Mouse (Mus musculus): ENCODE data around the gene Rgs7.

The Rgs7 gene

GRCm38 (mm10) chr1:175299603-175300397 lies 192.5 kb downstream of the Rgs7 start:
- DNase-seq: no peak

DNA sequence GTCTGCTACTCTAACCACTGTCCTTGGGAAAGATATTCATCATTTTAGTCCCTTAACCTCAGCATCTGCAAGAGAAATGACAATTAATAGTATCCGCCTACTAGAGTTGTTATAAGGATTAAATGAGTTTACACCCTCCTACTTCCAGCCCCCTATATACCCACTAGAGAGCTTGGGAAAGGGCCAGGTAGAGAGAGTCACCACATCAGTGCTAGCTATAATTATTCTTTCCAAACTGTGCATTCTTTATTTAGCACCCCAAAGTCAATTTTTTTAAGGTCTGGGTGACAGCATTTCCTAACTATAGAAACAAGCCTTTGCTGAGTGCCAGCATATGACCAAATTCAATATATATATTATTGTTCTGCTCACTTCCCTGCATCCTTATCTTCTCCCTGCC lies 195.4 kb downstream of the Rgs7 start:
- no peak for DNase-seq

DNA sequence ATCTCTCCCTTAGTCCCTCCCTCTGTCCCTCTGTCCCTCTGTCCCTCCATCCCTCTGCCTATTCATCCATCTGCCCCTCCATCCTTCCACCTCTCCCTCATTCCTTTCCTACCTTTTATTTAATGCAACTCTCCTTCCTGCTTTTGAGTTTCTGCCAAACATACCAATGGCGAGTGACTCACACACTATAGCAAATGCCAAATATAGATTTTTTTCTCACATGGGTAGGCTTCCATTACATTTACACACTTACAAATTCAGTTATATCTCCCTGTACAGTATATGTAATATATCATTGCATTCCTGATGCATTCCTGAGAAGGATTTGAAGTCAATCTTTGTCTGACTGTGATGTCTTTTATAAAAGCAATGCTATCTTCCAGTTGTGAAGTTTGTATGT lies 202.2 kb downstream of the Rgs7 start:
- no peak for DNase-seq

GRCm38 (mm10) chr1:175262341-175262740 lies 230.0 kb downstream of the Rgs7 start:
- no peak for DNase-seq

- DNase-seq: no peak
Measured at GRCm38 (mm10) chr1:175259374-175259773, 232.9 kb downstream of the Rgs7 start.

GRCm38 (mm10) chr1:175255224-175255623 lies 237.1 kb downstream of the Rgs7 start:
- no peak for DNase-seq

GRCm38 (mm10) chr1:175254724-175255123 lies 237.6 kb downstream of the Rgs7 start:
- DNase-seq: no peak

GRCm38 (mm10) chr1:175242135-175242534 lies 250.2 kb downstream of the Rgs7 start:
- no peak for DNase-seq

DNA sequence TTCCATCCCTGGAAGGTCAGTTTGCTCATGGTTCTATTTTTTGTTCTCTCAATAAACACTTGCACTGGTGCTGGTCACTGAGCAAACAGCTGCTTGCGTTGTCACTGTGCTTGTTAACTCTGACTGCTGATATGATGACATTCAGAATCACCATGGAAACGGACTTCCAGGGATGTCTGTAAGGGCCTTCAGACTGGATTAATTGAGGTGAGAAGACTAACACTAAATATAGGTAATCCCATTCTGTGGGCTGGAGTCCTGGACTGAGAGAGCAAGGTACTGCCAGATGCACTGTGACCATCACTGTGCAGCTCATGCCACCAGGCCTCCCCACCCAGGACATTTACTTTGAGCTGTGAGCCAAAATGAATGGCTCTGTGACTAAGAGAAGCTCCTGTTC lies 252.2 kb downstream of the Rgs7 start:
- no peak for DNase-seq

- no peak for DNase-seq
Measured at GRCm38 (mm10) chr1:175221593-175222500, 270.5 kb downstream of the Rgs7 start.

- DNase-seq: no peak
Measured at GRCm38 (mm10) chr1:175219563-175219962, 272.7 kb downstream of the Rgs7 start.

DNA sequence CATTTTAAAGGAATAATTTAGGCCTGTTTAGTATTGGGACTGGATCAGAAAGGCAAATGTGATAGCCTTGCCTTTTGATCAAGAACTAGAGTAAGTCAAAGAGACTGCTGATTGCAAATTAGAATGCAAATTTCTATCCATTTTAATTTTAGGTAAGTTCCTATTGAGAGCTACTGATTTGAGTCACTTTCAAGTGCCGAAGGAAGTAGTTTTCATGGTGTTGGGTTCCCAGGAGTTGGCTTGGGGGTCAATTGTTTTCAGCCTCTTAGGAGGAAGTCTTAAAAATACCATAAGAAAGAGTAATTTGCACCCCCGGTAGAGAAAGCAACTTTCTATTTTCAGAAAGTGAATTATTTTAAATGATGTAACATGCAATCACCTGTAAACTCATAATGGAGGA lies 285.3 kb downstream of the Rgs7 start:
- no peak for DNase-seq

GRCm38 (mm10) chr1:175205633-175206032 lies 286.7 kb downstream of the Rgs7 start:
- no peak for DNase-seq

- no peak for DNase-seq
Measured at GRCm38 (mm10) chr1:175203544-175203943, 288.8 kb downstream of the Rgs7 start.

DNA sequence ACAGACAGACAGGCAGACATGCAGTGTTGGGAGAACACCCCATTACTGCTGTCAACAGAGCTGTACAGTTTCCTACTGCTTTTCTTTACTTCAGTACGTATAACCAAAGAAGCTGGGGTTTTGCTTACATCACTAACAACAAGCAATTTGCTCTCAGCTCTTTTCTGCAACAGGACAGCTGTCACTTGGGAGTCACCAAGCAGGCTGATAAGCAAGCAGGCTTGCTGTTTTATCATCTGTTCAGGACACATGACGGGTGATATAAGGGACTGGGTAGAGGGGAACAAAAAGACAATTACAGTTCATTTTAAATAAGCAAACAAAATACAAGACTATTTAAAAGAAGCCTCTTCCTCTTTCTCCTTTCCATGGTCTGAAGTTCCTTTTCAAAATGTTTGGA lies 289.4 kb downstream of the Rgs7 start:
- DNase-seq: no peak

DNA sequence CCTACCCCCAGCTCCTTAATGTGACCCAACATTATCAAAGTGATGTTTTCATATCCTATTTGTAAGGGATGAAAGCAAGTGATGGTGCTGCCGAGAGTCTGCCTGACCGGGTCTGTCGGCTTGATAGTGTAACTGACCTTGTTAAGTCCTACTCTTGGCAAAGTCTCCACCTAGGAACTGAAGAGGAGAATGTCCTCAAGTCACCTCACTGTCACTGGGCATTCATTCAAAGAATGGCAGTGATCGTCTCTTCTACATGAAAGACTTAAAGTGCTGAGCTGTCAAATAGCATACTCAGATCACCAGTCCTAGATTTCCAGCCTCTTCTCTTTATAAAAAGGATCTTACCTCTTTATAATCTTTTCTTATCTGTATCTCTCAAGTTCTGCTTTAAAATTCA lies 293.4 kb downstream of the Rgs7 start:
- no peak for DNase-seq

DNA sequence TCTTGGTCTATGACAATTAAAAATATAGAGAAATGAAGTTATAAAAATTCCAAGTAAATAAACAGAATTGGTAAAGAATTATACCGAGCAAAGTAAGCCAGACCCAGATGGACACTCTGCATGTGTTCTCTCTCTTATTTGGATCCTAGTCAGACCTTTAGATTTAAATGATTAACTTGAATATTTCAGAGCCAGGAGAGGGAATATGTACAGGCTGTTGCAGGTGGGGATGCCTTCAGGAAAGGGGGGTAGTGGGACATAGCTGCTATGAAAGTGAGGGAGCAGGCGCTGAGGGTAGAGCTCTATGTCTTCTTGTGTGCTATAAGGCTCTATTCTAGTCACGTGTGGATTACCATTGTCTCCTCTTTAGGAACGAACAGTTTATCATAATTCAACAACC lies 296.5 kb downstream of the Rgs7 start:
- no peak for DNase-seq

DNA sequence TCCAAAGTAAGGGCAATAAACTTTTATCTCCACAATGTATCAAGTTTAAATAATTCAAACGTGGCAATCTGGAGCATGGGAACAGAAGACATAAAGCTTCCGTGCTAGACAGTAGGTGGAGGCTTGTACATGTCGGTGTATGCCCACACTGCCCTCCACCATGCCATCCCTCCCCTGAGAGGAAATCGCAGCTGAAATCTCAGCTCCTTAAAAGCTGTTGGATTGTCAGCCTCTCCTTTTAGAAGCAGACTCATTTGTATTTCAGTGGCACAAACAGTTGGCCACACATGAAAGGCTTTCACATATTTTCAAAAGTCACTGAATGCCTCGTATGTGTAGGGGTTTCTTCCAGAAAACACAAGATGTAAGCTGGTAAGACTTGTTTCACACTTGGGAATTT lies 304.1 kb downstream of the Rgs7 start:
- DNase-seq: no peak

- no peak for DNase-seq
Measured at GRCm38 (mm10) chr1:175185211-175185610, 307.1 kb downstream of the Rgs7 start.

GRCm38 (mm10) chr1:175184736-175185135 lies 307.6 kb downstream of the Rgs7 start:
- DNase-seq: no peak

GRCm38 (mm10) chr1:175178733-175179132 lies 313.6 kb downstream of the Rgs7 start:
- no peak for DNase-seq

- no peak for DNase-seq
Measured at GRCm38 (mm10) chr1:175174918-175175675, 317.2 kb downstream of the Rgs7 start.

- no peak for DNase-seq
Measured at GRCm38 (mm10) chr1:175155469-175155868, 336.8 kb downstream of the Rgs7 start.

All from kidney, postnatal 14 days (tissue).